Mouse (Mus musculus) left cerebral cortex, adult 11 months (tissue): ENCODE measurements around the gene Plscr3.

Source experiments
- DNase-seq: peaks from one replicate; pipeline ENCODE4 v3.0.0; 2022; ENCODE audit warnings: low spot score

The Plscr3 gene

DNA sequence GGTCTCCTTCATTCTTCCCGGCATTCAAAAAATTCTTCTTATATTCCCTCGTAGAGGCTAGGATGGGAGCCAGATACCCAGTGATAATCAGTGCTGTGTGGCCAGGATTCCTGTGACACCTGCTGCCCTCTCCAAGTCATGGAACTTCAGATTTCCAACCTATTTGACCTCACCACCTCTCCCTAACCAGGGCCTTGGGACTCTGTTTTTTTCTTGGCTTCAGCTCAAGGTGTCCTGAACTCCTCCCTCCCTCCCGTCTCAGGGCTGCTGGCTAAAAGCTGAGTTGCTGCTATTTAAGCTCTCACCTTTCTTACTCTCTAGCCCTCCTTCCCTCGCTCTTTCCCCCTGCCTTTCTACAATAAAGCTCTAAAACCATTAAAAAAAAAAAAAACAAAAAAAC, 53.7 kb downstream of the Plscr3 start:
- no peak for DNase-seq

DNA sequence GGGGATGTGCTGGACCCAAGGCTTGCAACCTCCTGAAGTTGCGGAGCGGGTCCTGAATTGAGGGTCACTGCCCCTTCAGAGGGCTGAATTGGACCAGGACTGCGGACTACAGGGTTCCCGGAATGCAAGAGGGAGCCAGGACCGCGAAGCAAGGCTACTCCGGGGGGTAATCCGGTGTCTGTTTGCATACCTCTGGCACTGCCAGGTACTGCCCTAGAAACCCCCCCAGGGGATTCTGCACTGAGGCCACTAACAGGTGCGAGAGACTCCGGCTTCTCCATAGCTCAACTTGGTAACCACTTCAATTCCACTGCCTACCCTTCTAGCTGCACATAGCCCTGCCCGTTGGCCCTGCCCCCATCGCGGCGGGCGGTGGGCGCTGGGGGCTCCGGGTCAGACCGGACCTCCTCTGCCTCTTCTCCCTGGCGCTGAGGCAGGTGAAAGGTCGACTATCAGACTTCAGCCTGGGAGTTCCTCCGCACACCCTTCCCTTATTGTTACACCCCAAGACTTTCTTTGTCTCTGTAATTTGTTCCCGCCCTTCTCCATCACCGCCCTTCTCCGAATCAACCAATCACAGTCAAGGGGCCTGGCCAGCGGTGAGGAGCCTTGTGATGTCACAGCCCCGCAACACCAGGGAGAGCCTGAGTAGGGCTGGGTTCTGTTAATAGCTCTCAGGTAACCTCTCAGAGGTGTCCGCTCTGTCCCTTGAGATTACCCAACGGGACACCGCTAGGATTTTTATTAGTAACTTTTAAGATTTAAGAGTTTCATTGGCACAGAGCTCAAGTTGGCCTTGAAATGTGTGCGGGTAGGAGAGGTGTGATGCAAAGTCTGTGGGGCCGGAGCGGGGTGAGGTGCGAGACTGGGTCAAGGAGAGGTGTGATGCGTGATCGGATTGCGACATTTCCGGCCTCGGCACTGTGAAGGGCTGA, 54.6 kb downstream of the Plscr3 start, which contains the start of the genes 2810408A11Rik and Neurl4:
Gene 2810408A11Rik (minus strand): TSS at position 517 of the 935 bp plus-strand sequence.
Gene Neurl4 (plus strand): TSS at position 602 of the 935 bp plus-strand sequence.
- peak; percentile 87 for DNase-seq

DNA sequence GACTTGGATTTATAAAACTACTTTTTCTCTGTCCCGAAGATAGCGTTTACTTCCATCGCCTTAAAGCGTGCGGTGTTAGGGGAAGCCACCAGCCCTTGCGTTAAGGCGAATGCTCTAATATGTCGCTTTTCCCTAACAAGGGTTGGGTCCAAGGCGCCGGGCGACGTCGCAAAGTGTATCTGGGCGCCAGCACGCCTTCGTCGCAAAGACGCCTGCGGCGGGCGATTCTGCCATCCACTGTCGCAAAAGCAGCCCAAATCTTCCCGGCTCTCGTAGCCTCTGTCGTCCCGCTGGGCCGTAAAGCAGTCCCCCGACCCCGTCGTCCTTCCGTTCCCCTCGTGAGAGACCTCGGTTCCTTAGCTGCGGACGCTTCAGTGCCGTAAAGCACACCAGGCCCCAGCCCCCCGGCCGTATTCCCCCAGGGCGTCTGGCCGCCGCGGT, 55.2 kb downstream of the Plscr3 start:
- peak; percentile 97 for DNase-seq
